Mouse (Mus musculus) G1E (cell line): ENCODE measurements around the gene Hnrnpa2b1.

Experiments used
- CTCF ChIP-seq: IDR thresholded peaks from 2 replicates; pipeline ENCODE4 v1.5.1; 2012; ENCODE audit warnings: low read depth, low read length, inconsistent platforms, mixed read lengths
- GATA1 ChIP-seq: IDR thresholded peaks from 2 replicates; pipeline ENCODE4 v1.6.1; 2012; ENCODE audit warnings: borderline replicate concordance, low read length, inconsistent platforms, mixed read lengths
- GATA2 ChIP-seq: IDR thresholded peaks from 2 replicates; pipeline ENCODE4 v1.6.1; 2012; ENCODE audit warnings: low read depth, low read length, inconsistent platforms, borderline replicate concordance
- POLR2AphosphoS5 ChIP-seq: IDR thresholded peaks from 2 replicates; pipeline ENCODE4 v1.6.1; 2012; ENCODE audit warnings: low read depth, low read length, inconsistent platforms; ENCODE audit not compliant: insufficient replicate concordance
- TAL1 ChIP-seq: conservative IDR thresholded peaks from 2 replicates; pipeline ENCODE4 v1.6.1; 2012; ENCODE audit warnings: low read depth, low read length, inconsistent platforms, mixed read lengths

GRCm38 (mm10) chr6:51508750-51509648 is 39.3 kb upstream of the Hnrnpa2b1 start:
- TF ChIP-seq CTCF: no peak
- TF ChIP-seq POLR2AphosphoS5: no peak
- TF ChIP-seq GATA1: no peak
- TF ChIP-seq GATA2: no peak
- no peak for TF ChIP-seq TAL1
